Mouse (Mus musculus) cerebellum, postnatal 10 days (tissue): ENCODE measurements at regions not wholly inside any gene's neighbourhood (a gene's known extent, or its start where the extent isn't known, plus 50 kb on each side); places are given as distances from the start of the nearest gene placed in this dataset.

Experiments
- DNase-seq, 2 experiments: peaks; one replicate each; pipeline ENCODE4 v3.0.0; 2021; ENCODE audit warnings: mixed read lengths in 2 of 2

DNA sequence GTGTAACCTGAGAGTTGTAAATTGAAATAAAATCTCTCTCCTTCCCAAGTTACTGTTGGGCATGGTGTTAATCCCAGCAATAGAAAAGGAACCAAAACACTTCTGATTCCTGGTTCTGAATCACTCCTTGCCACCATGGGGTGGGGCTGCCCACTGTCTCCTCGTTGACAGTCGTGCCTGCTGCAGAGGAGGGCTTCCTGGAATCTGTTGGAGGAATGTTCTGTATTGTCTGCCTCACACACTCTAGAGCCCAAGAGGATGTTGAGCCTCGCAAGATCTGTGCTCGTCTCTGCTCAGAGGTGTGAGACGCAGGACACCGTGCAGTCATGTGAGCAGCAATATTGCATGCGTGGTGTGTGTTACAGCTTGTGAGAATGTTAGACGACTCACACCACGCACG lies 246.4 kb upstream of the Kcnab2 start:
- DNase-seq: no peak

DNA sequence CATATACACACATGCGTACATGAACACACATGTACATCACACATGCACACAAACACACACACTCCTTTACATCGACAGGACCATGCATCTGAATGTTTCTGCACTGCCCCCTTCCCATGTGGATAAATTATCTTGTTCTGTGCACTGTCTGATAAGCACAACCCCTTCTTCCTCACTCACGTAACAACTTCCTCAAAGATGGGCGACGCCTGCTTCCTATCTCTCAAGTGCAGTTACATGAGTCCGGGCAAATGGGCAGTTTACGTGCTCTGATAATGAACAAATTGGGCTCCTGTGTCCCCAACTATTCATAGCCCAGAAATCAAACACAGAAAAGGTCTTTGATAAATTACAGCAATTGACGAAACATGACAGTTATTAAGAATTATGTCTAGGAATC lies 242.9 kb upstream of the Kcnab2 start:
- no peak for DNase-seq

DNA sequence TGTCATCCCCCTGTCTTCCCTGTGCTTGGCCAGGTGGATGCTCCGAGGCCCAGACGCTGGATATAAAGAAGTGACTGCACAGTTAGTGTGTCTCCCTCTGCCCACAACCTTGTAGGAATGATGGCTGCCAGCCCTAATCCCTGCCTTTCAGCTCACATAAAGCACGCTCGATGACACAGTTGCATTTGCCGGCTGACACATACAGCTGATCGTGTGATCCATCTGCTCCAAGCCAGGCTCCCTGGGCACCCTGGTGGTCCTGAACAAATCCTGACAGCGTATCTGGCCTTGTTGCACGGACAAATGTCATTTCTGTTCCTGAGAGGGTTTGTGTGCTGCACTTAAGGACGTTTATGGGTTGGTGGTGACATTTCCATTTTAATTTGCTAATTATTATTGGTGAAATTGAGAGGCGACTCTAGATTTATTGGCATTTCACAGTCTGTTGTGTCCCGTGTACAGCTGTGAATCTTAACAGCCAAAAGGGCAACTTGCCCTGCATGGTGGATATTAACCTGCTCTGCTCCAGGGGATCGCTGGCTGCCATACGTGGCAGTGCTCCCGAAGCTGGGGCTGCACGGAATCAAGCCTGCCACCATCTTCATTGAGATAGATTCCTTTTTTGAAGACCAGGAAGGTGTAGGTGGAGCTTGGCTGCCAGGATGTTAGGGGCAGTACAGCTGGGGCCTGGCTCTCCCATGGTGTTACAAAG lies 241.9 kb upstream of the Kcnab2 start:
- peak; percentile 68 to 82 for DNase-seq

DNA sequence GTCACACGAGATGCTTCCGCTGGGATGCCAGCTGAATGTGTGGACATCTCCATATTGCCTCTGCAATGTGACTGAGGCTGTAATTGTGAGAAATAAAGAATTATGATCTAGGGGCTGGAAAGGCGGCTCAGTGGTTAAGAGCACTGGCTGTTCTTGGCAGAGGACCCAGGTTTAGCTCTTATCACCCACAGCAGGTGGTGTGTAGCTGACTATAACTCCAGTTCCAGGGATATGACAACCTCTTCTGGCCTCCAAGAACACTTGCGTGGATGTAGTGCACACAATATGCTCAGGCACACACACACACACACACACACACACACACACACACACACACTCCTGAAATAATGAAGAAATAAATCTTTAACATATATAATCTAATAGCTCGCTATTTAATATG lies 232.7 kb upstream of the Kcnab2 start:
- DNase-seq: peak; percentile 43 to 44

DNA sequence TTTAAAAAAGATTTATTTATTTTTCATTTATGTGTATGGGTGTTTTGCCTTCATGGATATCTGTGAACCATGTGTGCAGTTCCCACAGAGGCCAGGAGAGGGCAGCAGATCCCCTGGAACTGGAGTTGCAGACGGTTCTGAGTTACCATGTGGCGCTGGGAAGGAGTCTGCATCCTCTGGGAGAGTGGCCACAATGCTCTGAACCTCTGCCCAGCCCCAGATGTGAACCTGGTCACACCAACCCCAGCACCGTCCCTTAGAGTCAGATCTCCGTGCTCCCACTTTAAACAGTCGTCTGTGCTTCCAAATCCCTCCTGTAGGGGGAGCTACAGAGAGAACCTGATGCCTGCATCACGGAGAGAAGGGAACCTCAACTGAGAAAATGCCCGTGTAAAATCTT lies 222.5 kb upstream of the Kcnab2 start:
- DNase-seq: peak; percentile 47 to 64

DNA sequence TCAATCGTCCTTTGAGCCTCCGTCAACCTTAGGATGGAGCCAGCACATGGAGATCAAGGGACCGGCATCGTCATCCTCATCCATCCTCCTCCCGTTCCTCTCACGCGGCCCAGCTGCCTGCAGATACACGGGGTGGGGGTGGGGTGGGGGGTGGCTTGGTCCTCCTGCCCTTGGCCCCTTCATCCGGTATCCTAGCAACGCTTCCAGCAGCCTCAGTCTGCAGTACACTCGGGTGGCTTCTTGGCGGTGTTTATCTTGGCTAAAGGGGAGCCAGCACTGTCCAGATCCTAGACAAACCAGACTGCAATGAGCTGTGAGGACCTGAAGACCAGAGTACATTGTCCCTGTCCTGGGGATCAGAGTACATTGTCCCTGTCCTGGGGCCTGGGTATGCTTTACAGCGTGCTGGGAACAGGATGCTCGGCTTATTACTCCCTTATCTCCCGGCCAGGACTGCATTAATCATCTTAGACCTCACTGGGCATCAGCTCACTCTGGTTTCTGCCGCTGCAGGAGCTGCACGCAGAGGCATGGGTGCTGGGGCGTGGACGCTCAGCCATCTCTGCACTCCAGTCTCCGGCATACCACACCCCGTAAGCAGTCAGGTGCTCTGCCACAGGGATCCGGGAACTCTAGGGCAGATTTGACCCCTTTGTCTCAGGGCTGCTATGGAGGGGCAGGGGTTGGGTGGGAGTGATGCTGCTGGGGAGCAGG lies 219.7 kb upstream of the Kcnab2 start:
- peak; percentile 87 to 91 for DNase-seq

DNA sequence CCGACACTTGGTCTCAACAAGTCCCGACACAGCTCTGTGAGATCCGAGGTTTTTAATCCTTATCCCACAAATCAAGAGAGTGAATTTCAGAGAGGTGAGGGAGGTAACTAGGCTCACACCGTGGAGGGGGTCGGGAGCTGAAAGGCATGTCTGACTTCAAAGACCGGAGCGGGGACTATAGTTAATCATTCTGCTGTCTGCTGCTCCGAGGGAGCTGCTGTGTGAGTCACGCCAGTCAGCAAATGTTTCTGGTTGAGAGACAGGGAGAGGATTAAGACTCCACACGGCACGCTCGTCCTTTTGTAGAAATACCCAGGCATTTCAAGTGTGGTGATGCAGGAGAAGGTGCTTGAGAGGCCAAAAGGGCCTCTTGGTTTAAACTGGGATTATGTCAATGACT lies 214.1 kb upstream of the Kcnab2 start:
- DNase-seq: peak in 1 of 2 experiments; percentile 23

DNA sequence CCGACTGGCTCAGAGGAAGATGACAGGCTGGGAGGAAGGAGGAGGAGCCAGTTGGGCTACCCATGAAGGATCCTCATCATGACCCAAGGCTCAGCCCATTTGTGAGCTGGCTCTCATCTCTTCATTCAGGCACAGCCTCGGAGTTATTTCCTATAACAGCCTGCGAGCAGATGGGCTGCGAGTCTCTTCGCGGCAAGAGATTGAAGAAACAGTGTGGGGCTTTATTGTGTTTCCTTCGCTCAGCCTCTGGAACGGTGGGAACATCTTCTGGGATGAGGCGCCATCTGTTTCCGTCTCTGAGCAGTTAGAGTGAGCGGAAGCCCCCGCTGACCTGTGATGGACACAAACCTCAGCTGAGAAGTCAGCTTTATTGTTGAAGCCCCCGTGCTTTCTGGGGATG lies 213.6 kb upstream of the Kcnab2 start:
- peak; percentile 65 to 78 for DNase-seq

DNA sequence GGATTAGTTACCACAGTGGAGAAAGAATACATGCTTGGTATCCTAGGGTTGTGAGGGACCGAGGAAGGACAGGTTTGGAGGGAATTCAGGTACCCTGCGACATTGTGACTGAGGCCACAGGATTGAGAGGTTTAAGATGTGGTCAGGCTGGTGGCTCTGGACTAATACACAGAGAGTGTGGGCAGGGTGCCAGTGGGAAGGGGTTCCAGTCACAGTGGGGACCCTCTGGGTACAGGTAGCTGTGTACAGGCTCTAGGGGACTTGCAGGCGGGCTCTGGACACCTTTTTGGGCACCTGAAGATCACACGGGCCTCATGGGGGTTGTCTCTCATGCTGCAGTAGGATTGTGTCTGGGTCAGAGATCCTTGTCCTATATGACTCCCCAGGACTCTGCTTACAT lies 213.1 kb upstream of the Kcnab2 start:
- peak; percentile 54 to 58 for DNase-seq

DNA sequence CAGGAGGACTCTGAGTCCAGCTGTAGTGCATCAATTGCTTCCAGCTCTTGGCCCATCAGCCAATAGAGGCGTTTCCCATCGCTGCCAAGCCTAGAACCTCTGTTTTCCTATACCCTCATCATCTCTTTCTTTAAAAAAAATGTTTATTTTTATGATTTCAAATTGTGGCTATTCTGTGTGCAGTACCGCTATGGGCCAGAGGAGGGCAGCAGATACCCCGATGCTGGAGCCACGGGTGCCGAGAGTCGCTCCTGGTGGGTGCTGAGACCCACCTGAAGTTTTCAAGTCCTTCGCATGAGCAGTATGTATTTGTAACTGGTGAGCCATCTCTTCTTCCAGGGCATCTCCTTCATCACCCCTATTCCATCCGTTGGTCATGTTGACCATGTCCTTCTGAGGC lies 212.2 kb upstream of the Kcnab2 start:
- no peak for DNase-seq

DNA sequence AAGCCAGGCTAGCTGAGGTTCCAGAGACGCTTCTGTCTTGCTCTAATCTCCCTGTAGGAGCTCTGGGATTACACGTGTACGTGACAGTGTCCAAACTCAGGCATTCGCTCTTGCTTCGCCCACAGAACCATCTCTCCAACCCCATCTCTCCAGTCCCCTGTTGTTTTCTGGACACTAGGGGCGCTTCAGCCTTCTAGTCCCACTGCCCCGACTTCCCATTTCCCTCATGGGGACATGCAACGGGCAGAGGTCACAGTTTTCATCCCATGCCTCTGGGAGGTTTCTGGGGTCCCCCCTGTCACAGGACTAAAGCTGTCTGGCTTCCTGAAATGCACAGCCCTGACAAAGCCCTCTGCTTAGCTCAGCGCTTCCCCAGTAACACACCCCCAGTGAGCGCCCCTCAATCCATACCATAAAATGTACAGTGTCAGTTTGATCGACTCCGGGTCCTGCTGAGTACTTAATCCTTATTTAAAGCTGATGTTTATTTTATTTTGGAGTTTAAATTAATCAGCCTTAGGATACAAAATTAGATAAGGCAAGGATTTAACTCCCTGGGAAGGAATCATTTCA lies 208.9 kb upstream of the Kcnab2 start:
- DNase-seq: no peak

DNA sequence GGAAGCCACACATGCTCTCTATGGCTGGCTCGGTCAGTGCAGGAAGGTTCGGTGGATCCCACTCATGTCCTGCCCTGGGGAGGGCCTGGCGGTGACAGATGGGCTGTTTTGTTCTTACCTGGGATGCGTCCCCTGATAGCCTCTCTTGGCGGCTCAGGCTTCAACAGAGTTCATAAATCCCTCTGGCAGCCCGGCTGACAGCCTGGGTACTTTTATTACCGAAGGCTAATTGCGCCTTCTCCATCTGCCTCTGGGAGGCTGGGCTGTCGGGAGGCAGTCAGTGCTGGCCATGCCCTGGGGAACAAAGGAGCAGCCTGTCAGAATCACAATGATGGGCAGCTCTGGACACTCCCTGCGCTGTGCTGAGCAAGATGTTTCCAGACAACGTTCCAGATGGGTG lies 196.5 kb upstream of the Kcnab2 start:
- DNase-seq: peak; percentile 26 to 42

DNA sequence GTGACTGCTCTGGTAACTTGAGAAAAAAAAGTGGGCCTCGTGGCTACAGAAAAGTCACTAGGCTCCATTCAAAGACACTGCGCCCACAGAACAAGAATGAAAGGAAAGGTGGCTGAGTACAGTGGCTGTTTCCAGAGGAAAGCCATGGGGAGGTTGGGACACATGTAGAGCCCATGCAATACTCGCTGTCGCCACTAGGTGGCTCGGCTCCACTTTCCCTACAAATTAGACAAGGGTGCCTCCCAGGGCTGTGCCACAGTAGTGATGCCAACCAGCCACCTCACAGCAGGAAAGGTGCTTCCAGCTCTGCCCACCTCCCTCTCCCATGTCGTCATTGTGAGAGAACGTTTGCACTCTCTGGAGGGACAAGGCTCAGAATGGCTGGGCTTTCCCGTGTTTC lies 185.8 kb upstream of the Kcnab2 start:
- peak; percentile 54 to 60 for DNase-seq

DNA sequence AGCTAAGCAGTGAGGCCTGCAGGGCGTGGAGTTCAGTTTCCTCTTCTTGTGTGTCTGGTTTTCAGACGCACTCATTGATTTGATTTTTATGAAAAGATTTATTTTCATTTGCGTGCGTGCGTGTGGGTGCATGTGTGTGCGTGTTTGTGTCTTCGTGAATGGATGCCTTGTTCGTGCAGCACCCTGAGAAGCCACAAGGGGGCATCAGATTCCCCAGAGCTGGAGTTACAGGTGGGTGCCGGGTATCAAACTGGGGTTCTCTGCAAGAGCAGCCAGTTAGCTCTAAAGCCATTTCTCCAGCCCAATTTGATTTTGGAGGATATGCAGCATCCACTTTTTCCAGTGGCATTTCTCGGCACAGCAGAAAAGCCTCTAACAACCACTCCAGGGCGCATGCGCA lies 185.4 kb upstream of the Kcnab2 start:
- DNase-seq: no peak

DNA sequence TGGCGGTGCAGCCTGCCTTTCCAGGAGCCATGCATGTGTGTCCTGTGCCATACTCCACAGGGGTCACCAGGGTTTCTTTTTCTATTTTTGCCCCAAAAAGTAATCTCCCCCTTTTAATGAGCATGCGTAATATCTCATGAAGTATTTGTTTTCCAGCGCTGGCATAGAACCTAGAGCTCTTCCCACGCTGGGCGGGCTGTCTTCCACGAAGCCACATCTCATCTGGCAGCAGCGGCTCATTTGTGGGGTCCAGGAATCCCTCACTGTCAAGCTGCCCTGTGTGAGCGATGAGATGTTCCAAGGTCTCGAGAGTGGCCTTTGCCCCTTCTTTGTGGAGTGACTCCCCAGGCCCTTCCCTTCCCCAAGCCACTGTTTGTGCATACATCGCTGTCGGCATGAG lies 184.8 kb upstream of the Kcnab2 start:
- no peak for DNase-seq

DNA sequence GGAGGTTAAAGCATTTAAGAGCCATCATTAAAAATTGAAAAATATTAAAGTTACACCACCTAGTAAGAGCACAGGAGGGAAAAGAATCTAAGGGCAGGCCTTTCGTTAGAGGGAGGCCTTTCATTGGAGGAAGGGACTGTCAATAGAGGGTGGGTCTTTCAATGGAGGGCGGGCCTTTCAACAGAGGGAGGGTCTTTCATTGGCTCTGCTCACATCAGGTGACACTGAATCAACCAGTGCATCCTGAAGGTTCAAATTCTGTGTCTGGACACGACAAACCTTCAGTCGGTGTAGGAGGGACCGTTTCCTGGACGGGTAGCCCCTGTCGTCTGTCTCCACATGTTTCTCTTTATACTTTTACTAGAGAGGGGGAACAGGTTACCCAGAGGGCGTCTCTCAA lies 172.5 kb upstream of the Kcnab2 start:
- peak in 1 of 2 experiments; percentile 30 for DNase-seq

DNA sequence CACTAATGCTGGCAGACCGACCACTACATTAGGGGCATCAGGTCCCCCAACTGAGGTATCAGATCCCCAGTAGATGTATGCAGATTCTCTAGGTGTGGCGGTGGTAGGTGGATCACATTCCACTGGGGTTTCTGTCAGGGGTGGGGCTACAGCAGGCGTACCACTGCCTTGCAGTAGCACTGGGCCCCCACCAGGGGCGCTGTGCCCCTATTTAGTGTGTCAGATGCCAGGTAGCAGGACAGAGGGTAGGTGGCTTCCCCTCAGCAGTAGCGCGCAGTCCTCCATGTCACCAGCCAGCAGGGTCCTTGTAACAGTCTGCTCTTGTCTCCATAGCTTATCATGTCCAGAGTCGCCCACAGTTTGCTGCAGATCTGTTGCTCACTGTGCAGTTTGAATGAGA lies 169.9 kb upstream of the Kcnab2 start:
- DNase-seq: peak; percentile 72 to 80

DNA sequence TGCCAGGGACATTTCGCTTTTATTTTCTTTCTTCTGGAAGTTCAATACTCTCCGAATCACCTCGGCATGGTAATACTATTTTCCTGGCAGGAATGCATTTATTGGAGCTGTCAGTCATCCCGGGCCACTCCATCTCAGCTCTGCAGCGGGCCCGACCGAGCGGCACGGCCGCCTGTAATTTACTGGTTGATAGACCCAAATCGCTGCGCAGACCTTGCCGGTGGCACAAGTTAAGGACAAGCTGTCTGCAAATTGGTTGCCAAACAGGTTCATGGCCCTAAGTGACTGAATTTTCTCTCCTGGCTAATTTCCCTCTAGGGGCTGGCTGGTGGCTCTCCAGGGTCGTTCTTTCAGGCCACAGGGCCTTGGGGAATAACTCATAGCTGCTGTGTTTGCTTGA lies 169.4 kb upstream of the Kcnab2 start:
- DNase-seq: peak; percentile 57 to 58

DNA sequence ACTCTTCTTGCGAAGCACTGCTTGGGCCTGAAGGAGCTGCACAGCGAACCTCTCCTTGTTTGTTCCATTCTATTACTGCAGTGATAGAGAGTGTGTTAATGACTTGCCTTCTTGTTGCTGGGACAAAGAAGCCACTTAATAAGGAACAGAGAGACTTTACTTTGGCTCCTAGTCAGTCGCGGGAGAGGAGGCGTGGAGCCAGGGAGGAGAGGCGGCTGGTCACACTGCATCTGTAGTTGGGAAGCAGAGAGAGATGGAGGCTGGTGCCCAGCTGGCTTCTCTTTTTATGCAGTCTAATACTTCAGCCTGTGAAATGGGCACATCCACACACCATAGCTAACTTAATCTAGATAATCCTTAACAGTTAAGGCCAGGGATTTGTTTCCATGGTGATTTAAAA lies 159.4 kb upstream of the Kcnab2 start:
- DNase-seq: peak in 1 of 2 experiments; percentile 42

DNA sequence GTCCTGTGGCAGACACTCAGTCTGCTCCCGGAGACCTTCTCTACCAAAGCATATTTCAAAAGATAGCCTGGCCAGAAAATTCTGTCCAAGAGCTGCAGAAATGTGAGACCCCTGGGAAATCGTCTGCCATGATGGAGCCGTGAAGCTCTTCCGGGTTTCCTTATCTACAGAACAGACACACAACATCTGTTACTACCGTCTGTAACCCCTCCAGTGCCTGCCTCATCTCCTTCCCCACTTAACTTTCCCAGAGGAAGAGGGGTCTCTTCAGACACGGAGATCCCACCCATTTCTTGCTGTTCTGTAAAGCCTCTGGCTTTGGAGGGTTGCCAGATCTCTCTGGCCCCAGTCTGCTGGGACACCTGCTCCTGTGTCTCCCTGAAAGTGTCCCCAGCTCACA lies 156.2 kb upstream of the Kcnab2 start:
- peak; percentile 33 to 42 for DNase-seq

DNA sequence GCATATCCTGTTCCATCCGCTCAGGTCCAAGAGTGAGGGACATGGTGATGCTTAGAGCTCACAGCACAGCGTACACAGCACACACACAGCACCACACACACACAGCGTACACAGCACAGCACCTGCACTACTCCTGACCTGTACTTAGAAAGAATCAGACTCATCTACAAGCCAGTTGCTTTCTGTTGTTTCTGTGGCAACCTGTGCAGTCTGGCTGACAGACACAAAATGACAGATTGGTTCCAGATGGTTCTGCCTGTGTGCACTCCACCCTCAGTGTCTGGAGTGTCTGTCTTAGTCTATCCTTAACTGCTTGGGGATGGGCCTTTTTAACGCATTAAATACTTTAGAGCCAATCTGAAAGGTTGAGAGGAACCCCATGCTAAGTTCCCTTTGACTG lies 150.4 kb upstream of the Kcnab2 start:
- peak; percentile 35 to 42 for DNase-seq

DNA sequence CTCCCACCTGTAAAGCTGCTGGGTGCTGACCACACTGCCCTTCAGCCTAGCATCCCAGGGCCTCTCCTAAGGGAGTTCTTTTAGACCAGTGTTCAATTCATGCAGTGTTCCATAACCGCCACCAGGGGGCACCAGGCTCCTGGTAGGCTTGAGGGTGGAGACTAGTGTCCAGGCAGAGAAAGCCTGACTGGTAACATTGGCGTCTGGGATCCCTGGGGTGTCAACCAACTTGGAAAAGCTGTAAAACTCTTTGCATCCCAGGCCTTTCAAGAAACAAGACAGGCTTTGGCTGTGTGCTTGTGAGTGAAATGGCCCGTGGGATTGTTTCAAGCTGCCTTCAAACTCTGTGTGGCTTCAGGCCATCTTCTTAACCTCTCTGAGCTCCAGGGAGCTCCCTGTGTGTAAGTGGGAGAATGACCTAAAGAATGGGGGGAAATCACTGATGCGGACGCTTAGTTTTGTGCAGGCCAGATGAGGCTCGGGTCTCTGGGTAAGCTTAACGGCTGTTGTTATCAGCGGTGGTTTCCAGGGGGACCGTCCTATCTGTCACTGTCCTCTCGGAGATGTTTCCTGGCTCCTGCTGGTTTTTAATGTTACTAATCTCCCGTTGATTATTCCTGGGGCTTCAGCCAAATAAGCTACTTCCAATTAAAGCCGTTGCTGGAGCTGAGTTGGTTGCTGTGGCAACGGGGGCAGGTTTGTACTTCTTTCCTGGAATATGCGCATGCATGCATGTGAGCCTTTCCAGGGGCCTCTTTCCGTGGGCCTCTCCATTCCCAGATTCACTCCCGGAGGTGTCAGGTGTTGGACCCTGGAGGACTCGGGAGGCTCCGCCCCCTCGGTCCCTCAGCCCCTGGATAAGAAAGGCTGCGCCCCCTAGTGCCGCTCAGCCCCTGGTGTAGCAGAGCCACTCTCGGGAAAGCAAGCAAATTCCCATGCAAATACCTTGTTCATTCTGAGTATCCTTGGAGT lies 147.6 kb upstream of the Kcnab2 start:
- DNase-seq: peak; percentile 85 to 86
